Mouse (Mus musculus) cerebral cortex, adult 2 months (tissue): ENCODE measurements around the gene Phospho1.

ENCODE experiments used
- WGBS: fragments of 180-500 bp; shearing (Covaris S2); methylation state at CpG from one replicate; pipeline ENCODE4 v1.1.7; 2018; 5-methylcytosine and 5-hydroxymethylcytosine counted together

Phospho1 gene

GRCm38 (mm10) chr11:95812224-95812623 is 12.1 kb upstream of the Phospho1 start:
- 69% methylated on average over 4 of the region's 4 CpGs for WGBS

DNA sequence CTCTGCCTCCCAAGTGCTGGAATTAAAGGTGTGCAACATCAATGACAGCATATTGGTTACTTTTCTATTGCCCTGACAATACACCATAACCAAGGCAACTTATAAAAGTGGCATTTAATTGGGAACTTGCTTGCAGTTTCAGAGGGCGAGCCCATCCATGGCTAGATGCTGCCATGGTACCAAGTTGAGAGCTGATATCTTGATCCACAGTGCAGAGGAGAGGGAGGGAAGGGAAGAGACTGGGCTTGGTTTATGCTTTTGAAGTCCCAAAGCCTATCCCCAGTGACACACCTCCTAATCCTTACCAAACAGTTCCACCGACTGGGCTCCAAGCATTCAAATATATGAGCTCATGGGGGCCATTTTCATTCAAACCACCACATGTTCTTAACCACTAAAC is 10.2 kb upstream of the Phospho1 start:
- WGBS, result 96% methylated on average over 2 of the region's 2 CpGs

GRCm38 (mm10) chr11:95814857-95815256 is 9.4 kb upstream of the Phospho1 start:
- 67% methylated on average over 5 of the region's 5 CpGs for WGBS

GRCm38 (mm10) chr11:95815412-95815811 is 8.9 kb upstream of the Phospho1 start:
- 68% methylated on average over 9 of the region's 9 CpGs for WGBS

DNA sequence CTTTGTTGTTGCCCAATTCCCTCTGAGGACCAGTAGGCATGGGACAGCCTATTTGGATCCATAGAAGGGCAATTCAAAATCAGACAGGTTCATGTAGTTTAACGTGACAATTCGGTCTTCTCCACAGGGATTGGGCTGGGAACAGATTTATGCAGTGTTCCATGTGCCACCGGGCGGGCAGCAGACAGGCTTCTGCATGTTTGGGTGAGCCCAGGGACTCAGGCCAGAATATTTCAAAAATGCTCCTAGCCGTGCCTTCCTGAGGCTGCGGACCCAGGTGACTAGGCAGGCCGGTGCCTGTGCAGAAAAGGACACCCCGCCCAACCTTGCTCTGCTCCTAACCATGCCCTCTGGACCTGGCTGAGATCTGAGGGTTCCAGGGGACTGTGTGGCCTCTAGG is 5.2 kb upstream of the Phospho1 start:
- 93% methylated on average over 8 of the region's 8 CpGs for WGBS

- WGBS, result 92% methylated on average over 3 of the region's 3 CpGs
Observed at GRCm38 (mm10) chr11:95821511-95821910, 2.8 kb upstream of the Phospho1 start.

- 98% methylated on average over 4 of the region's 4 CpGs for WGBS
Observed at GRCm38 (mm10) chr11:95822437-95822836, 1.9 kb upstream of the Phospho1 start.

DNA sequence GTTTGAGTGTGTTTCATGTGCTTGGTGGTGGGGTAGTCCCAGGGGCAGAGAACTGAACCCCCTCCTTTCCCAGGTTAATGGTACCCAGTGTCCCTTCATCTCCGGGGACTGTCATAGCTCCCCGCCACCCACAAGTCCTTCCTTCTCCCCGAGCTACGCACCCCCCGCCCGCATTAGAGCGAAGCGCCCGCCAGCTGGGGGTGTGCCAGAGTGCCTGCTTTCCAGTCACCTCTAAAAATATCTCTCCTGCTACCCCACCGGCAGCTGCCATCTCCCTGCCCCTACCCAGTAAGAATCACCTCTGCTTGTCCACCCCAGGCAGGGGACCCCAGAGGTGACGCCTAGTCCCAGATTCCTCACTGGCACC is 561 bp downstream of the Phospho1 start:
- WGBS, result under 1% methylated on average over 11 of the region's 11 CpGs

DNA sequence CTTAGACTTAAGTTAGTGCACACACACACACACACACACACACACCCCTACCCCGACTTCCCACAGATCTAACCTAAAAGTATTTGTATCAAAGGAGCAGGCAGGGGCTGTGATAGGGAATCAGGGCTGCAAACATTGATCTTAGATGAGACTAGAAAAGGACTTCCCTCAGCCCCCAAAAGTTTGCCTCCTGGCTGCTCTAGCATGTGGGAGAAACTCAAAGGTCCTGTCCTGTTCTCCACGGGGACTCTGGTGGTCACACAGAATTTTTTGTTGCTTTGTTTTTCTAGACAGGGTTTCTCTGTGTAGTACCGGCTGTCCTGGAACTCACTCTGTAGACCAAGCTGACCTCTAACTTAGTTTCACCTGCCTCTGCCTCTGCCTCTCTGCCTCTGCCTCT is 1.3 kb downstream of the Phospho1 start:
- WGBS, result 41% methylated on average over 3 of the region's 3 CpGs

- 63% methylated on average over 6 of the region's 6 CpGs for WGBS
Observed at GRCm38 (mm10) chr11:95826317-95827167, 2.2 kb downstream of the Phospho1 start.

GRCm38 (mm10) chr11:95827168-95827447 is 2.8 kb downstream of the Phospho1 start:
- WGBS, result 41% methylated on average over 3 of the region's 3 CpGs

DNA sequence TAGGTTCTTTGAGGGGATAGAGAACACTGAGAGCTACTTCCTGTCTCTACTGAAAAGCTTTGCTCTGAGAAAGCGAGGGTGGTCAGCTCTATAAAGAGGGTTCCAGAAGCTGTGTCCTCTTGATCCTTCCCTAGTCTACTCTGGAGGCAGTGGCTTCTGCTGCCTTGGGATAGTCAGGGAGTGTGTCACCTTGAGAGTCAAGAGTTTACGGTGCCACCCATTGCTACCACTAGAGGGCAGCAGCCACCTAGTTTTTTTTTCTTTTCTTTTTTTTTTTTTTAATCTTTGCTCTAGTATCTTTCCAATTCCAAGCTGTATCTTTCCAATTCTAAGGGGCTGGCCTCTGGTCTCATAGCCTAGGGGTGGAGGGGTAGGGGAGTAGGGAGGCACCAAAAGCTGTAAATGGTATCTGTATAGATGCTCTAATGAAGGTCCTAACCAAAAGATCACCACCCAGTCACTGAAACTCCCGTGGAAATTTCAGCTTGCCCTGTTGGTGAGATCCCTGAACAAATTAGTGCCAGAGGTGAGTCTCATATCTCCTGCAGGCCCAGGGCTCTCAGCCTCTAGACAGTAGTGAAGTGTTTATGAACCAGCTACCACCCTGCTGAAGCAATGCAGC is 3.3 kb downstream of the Phospho1 start:
- 17% methylated on average over 3 of the region's 3 CpGs for WGBS

GRCm38 (mm10) chr11:95828181-95828964 is 4.1 kb downstream of the Phospho1 start:
- WGBS, result 83% methylated on average over 11 of the region's 11 CpGs

GRCm38 (mm10) chr11:95829526-95830050 is 5.3 kb downstream of the Phospho1 start:
- 80% methylated on average over 4 of the region's 4 CpGs for WGBS

GRCm38 (mm10) chr11:95830411-95831275 is 6.3 kb downstream of the Phospho1 start:
- 40% methylated on average over 80 of the region's 80 CpGs for WGBS

DNA sequence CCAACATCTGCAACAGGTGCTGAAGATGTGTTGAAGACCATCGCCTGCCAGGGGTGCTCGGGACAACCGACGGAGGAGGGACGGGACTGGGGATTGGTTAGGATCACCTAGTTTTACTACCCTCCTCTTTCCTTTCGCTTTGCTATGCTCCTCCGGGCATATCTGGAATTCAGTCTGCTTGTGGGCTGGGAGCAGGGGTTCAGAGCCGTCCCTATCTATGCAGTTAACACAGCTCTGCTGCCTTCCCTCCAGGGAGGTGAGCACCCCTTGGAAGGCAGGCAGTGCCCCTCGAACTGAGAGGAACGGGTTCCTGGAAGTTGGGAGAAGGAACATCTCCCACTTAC is 6.9 kb downstream of the Phospho1 start:
- WGBS, result 47% methylated on average over 10 of the region's 10 CpGs

- WGBS, result 38% methylated on average over 15 of the region's 15 CpGs
Observed at GRCm38 (mm10) chr11:95831641-95832040, 7.3 kb downstream of the Phospho1 start.

- WGBS, result 78% methylated on average over 18 of the region's 18 CpGs
Observed at GRCm38 (mm10) chr11:95832129-95833005, 8.1 kb downstream of the Phospho1 start.

GRCm38 (mm10) chr11:95833006-95833570 is 8.8 kb downstream of the Phospho1 start:
- WGBS, result 52% methylated on average over 8 of the region's 8 CpGs

- WGBS, result 26% methylated on average over 18 of the region's 18 CpGs
Observed at GRCm38 (mm10) chr11:95833631-95834142, 9.4 kb downstream of the Phospho1 start.
